Mouse (Mus musculus) neural tube, embryonic 12.5 days (tissue): ENCODE results near the gene Krtap29-1. TPM values are rescaled to one million over a fixed set of nuclear protein-coding genes. Genes with fewer than 3 reads are reported as not detected.

Experiments used
- polyA plus RNA-seq: library from polyadenylated mRNA; unstranded; fragments of >200 nt; fragmentation: Nextera tagmentation; extraction: Ambion mirVana; gene quantifications from 2 replicates; pipeline ENCODE4 v1.2.1, GENCODE M21; 2016

The Krtap29-1 gene
- polyA plus RNA-seq, 1 experiment from 2014 or later, result not detected

Other genes starting within 250 kb of the Krtap29-1 start
- not detected in 2 replicates for gene Gm14180, start 244.8 kb downstream of the Krtap29-1 start, polyA plus RNA-seq
- not detected in 2 replicates for gene Gm11595, start 206.1 kb downstream of the Krtap29-1 start, polyA plus RNA-seq
- gene Krtap4-8, start 198.3 kb downstream of the Krtap29-1 start, polyA plus RNA-seq, result not detected in 2 replicates
- not detected in 2 replicates for gene Krtap4-9, start 193.9 kb downstream of the Krtap29-1 start, polyA plus RNA-seq
- gene Gm11596, start 185.6 kb downstream of the Krtap29-1 start, polyA plus RNA-seq, result not detected in 2 replicates
- gene Gm11569, start 180.1 kb downstream of the Krtap29-1 start, polyA plus RNA-seq, result not detected in 2 replicates
- not detected in 2 replicates for gene Gm11554, start 174.6 kb downstream of the Krtap29-1 start, polyA plus RNA-seq
- gene Krtap4-13, start 169.2 kb downstream of the Krtap29-1 start, polyA plus RNA-seq, result not detected in 2 replicates
- gene Gm11564, start 163.4 kb downstream of the Krtap29-1 start, polyA plus RNA-seq, result not detected in 2 replicates
- gene 2300003K06Rik, start 141.0 kb downstream of the Krtap29-1 start, polyA plus RNA-seq, result not detected in 2 replicates
- gene Krtap4-16, start 127.4 kb downstream of the Krtap29-1 start, polyA plus RNA-seq, result not detected in 2 replicates
- not detected in 2 replicates for gene Gm11568, start 121.1 kb downstream of the Krtap29-1 start, polyA plus RNA-seq
- not detected in 2 replicates for gene Gm11559, start 114.6 kb downstream of the Krtap29-1 start, polyA plus RNA-seq
- gene Krtap9-1, start 105.7 kb downstream of the Krtap29-1 start, polyA plus RNA-seq, result not detected in 2 replicates
- gene Gm11567, start 99.9 kb downstream of the Krtap29-1 start, polyA plus RNA-seq, result not detected in 2 replicates
- not detected in 2 replicates for gene Krtap31-1, start 71.1 kb downstream of the Krtap29-1 start, polyA plus RNA-seq
- not detected in 2 replicates for gene Gm11565, start 64.3 kb downstream of the Krtap29-1 start, polyA plus RNA-seq
- gene Krtap31-2, start 42.8 kb downstream of the Krtap29-1 start, polyA plus RNA-seq, result not detected in 2 replicates
- gene Krtap9-5, start 30.6 kb downstream of the Krtap29-1 start, polyA plus RNA-seq, result not detected in 2 replicates
- 0.14 TPM in 1 of 2 replicates, not detected in the other for gene Krtap16-1, start 7.5 kb upstream of the Krtap29-1 start, polyA plus RNA-seq
- 0.37 TPM in 1 of 2 replicates, not detected in the other for gene Krtap17-1, start 14.9 kb upstream of the Krtap29-1 start, polyA plus RNA-seq
- gene Krt33a, start 37.2 kb upstream of the Krtap29-1 start, polyA plus RNA-seq, result not detected in 2 replicates
- gene Krt33b, start 50.8 kb upstream of the Krtap29-1 start, polyA plus RNA-seq, result not detected in 2 replicates
- not detected in 2 replicates for gene Krt34, start 62.5 kb upstream of the Krtap29-1 start, polyA plus RNA-seq
- gene Krt31, start 71.5 kb upstream of the Krtap29-1 start, polyA plus RNA-seq, result not detected in 2 replicates
- gene Krt32, start 109.2 kb upstream of the Krtap29-1 start, polyA plus RNA-seq, result not detected in 2 replicates
- not detected in 2 replicates for gene Krt35, start 117.2 kb upstream of the Krtap29-1 start, polyA plus RNA-seq
- not detected in 2 replicates for gene Krt36, start 126.6 kb upstream of the Krtap29-1 start, polyA plus RNA-seq
- 0.23 and 0.52 TPM in 2 replicates for gene Krt13, start 142.5 kb upstream of the Krtap29-1 start, polyA plus RNA-seq
- gene Krt15, start 156.9 kb upstream of the Krtap29-1 start, polyA plus RNA-seq, result 8.0 and 8.5 TPM in 2 replicates
- gene Krt19, start 169.6 kb upstream of the Krtap29-1 start, polyA plus RNA-seq, result 3.4 and 3.7 TPM in 2 replicates
- gene Krt9, start 214.2 kb upstream of the Krtap29-1 start, polyA plus RNA-seq, result 0.11 TPM in 1 of 2 replicates, not detected in the other
- gene Krt14, start 228.5 kb upstream of the Krtap29-1 start, polyA plus RNA-seq, result 10.5 and 11.6 TPM in 2 replicates